Mouse (Mus musculus) T-helper 2 cell (primary cell): ENCODE data around the gene Rexo5.

Source experiments
- in situ Hi-C: fragments of 300-600 bp; cut with MboI, MseI; formaldehyde crosslinking; loops from one replicate; pipeline ENCODE4 v1.15.1; 2025; ENCODE audit warnings: high pct_unique_total_duplicates

The Rexo5 gene

GRCm38 (mm10) chr7:119841820-119842449 is 48.1 kb downstream of the Rexo5 start:
- in situ Hi-C loops = loop anchor here (10.0 kb wide), 1 partner anchor 263 kb away; the partner anchor contains the start of gene Tmem159

- in situ Hi-C loops = loop anchor here (10.0 kb wide), 1 partner anchor 259 kb away; the partner anchor contains the start of gene Tmem159
These were observed 51.7 kb downstream of the Rexo5 start for GRCm38 (mm10) chr7:119845541-119845940.

- in situ Hi-C loops = loop anchor here (10.0 kb wide), 1 partner anchor 257 kb away; the partner anchor contains the start of gene Tmem159
These were observed 53.6 kb downstream of the Rexo5 start for GRCm38 (mm10) chr7:119847396-119847795.

DNA sequence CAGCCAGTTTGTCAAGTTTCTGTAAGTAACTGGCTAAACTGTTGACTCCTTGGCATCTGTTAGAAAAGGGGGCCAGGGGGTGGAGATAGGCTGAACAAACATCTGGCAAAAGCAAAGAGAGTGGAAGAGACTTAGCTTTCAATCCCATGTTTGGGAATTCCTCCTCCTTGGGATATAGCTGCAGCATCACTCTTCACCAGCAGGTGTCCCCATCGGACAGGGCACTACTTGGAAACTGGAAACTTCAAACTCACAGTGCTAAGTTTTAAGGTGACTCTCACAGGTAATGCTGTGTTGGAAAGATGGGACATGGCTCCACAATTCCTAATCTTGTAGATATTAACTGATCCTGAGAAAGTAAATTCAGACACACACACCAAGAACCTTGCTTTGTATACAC is 55.3 kb downstream of the Rexo5 start:
- in situ Hi-C loops = loop anchor here (10.0 kb wide), 1 partner anchor 256 kb away; the partner anchor contains the start of gene Tmem159

DNA sequence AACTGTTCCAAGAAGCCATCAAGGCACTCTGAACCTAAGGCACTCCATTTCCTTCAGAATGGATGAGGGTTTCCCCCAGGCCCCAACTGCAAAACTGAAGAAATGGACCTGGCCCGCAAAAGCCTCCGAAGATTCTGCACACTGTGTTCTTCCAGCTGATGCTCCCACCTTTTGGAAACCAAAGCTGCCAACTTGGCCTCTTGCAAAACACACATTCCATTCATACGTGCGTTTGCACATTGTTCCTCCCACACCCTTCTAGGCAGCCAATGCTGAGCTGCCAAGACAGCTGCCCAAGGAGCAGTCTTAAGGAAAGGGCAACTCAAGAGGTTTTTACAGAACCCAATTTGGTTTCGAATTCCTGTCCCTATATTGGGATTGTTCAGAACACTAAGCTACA is 56.9 kb downstream of the Rexo5 start:
- in situ Hi-C loops = loop anchor here (5.0 to 10.0 kb wide), 2 partner anchors 62 to 194 kb away; no protein-coding TSS in a partner anchor

- in situ Hi-C loops = loop anchor here (5.0 to 10.0 kb wide), 2 partner anchors 60 to 192 kb away; no protein-coding TSS in a partner anchor
These were observed 58.7 kb downstream of the Rexo5 start for GRCm38 (mm10) chr7:119852494-119852893.

DNA sequence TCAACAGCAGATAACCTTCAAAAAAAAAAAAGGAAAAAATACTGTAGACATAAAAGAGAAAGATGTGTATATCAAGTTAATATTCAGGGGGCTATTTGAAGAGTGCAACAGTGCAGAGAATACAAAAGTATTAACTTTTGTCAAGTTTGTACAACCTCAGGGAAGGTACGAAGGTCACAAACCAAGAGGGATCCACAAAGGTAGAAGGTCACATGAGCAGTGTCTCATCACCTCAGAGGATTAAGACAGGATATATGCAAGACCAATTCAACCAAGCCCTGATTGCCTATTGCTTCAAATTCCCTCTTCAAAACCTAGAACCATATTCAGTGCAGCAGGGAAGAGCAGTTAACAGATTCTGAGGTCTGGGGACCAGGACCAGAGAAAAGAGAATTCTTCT is 59.4 kb downstream of the Rexo5 start:
- in situ Hi-C loops = loop anchor here (5.0 to 10.0 kb wide), 2 partner anchors 59 to 192 kb away; no protein-coding TSS in a partner anchor

DNA sequence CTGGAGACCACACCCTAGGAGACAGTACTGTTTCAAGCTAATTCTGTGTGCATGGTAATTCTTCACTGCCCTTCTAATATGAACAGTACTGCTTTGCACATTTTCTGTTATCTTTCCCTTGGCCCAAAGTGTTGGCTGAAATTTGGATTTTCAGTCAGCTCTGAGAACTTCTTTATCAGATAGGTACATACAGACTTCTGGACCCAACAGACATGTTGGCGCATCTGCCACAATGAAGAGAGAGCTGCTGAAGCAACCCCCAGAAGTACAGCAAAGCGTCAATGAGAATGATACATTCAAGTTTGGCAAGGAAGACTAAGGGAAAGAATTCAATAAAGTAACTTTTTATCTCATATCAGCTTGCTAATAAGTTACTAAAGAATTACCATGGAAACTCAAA is 60.6 kb downstream of the Rexo5 start:
- in situ Hi-C loops = loop anchor here (5.0 to 10.0 kb wide), 2 partner anchors 58 to 190 kb away; no protein-coding TSS in a partner anchor

DNA sequence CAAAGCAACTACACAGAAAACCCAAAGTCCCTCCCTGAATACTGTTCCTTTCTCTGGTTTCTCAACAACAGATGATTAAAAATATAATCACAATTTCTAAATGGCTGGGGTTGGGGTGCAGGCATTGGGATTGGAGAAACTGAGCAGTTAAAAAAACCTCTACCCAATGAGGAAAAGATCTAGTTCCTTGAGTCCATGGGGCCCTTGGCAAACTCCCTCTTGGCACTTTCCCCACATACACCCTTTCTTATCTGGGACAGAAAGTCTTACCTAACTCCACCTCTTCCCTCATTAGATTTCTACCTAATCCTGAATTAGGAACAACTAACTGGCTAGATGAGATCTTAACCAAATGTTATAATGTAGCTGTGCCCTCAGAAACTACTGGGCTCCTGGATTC is 61.2 kb downstream of the Rexo5 start:
- in situ Hi-C loops = loop anchor here (10.0 kb wide), 1 partner anchor 190 kb away; no protein-coding TSS in a partner anchor

- in situ Hi-C loops = loop anchor here (10.0 kb wide), 1 partner anchor 185 kb away; no protein-coding TSS in a partner anchor
These were observed 65.7 kb downstream of the Rexo5 start for GRCm38 (mm10) chr7:119859476-119859875.

DNA sequence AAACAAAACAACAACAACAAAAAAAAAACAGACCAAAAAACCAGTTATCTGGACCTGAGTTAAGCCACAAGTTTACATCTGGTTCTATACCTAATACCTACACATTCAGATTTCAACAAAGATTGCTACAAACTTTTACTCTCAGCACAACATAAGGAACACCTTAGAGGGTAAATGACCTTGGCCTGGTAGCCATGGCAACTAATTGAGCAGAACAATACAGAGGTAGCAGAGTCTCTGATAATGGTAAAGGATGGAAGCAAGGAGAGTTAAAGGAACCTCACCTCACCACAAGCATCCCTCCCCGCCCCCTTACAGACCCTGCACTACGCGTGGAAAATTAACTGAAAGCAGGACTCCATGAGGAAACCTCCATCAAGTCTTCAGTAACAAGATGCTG is 66.3 kb downstream of the Rexo5 start:
- in situ Hi-C loops = no loop called here

DNA sequence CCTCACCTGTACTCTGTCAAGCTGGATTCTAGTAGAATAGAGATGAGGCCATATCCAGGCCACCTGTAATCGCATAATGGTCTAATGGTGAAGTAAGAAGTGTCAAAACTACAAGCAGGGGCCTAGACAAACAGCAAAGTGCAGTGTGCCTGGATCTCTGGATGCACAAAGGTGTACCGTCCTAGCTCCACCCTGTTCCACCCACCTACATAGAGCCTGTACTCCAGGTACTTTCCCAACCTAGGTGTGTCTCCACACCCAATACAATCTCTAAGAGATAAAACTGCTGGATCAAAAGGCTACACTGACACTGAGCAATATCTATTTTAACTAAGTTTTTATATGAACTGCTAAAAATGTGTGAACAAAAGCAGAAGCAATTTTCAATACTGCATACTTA is 66.7 kb downstream of the Rexo5 start:
- in situ Hi-C loops = no loop called here

GRCm38 (mm10) chr7:119860971-119861334 is 67.1 kb downstream of the Rexo5 start:
- in situ Hi-C loops = no loop called here

GRCm38 (mm10) chr7:119861335-119862091 is 67.7 kb downstream of the Rexo5 start:
- in situ Hi-C loops = no loop called here

GRCm38 (mm10) chr7:119862167-119862566 is 68.4 kb downstream of the Rexo5 start:
- in situ Hi-C loops = no loop called here

- in situ Hi-C loops = no loop called here
These were observed 70.7 kb downstream of the Rexo5 start for GRCm38 (mm10) chr7:119864500-119864899.

GRCm38 (mm10) chr7:119866136-119866535 is 72.3 kb downstream of the Rexo5 start:
- in situ Hi-C loops = no loop called here

GRCm38 (mm10) chr7:119872204-119872603 is 78.4 kb downstream of the Rexo5 start:
- in situ Hi-C loops = no loop called here

DNA sequence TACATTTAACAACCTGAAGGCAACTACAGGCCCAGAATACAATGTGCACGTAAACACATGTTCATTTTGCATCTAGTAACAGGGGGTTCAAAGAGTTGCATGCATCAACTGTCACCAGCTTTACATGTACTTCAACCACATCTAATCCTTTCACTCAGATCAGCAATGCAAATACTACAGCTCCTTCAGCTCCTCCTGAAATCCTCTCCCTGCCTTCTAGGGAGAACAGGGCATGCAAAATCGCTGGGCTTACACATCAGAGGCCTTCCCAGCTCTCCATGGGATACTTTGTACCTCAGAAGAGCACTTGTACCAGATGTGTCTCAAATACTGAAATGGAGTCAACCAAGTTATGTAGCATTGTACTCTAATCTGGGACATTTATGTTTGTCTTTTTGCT is 79.2 kb downstream of the Rexo5 start:
- in situ Hi-C loops = no loop called here

- in situ Hi-C loops = no loop called here
These were observed 82.1 kb downstream of the Rexo5 start for GRCm38 (mm10) chr7:119875776-119876440.

GRCm38 (mm10) chr7:119879171-119879570 is 85.4 kb downstream of the Rexo5 start:
- in situ Hi-C loops = no loop called here

GRCm38 (mm10) chr7:119880345-119880744 is 86.5 kb downstream of the Rexo5 start:
- in situ Hi-C loops = loop anchor here (10.0 kb wide), 1 partner anchor 1156 kb away; no protein-coding TSS in a partner anchor
